Mouse (Mus musculus): ENCODE data around the gene Cdkn1a. TPM values are rescaled to one million over a fixed set of nuclear protein-coding genes. Genes with fewer than 3 reads are reported as not detected.
A peak's percentile ranks its signal among the peaks of the same experiment; 100 is the strongest.
"Not testable (repeated sequence)": the region's sequence is repeated elsewhere in the genome, so short reads cannot be mapped to it uniquely, and the experiment has no call there.

Cdkn1a gene
- 0.84 and 2.5 TPM in 2 replicates for total RNA-seq (2015; ENCODE audit: low replicate concordance)
- total RNA-seq (2017; ENCODE audit: low replicate concordance): 2.3 TPM in 1 of 2 replicates, not detected in the other

GRCm38 (mm10) chr17:29090776-29091175 lies at the start of gene Cdkn1a:
Gene Cdkn1a (plus strand): TSS chr17:29090976.
- ATAC-seq (replicated peaks; ENCODE audit: low FRiP score, poor library complexity, severe bottlenecking): no peak

- ATAC-seq (replicated peaks; ENCODE audit: low FRiP score, poor library complexity, severe bottlenecking): not testable (repeated sequence)
These were observed 49.1 kb upstream of the Cdkn1a start for GRCm38 (mm10) chr17:29041632-29042031.

GRCm38 (mm10) chr17:29042569-29042968 lies 48.2 kb upstream of the Cdkn1a start:
- no peak for ATAC-seq (replicated peaks; ENCODE audit: low FRiP score, poor library complexity, severe bottlenecking)

- no peak for ATAC-seq (replicated peaks; ENCODE audit: low FRiP score, poor library complexity, severe bottlenecking)
These were observed 47.2 kb upstream of the Cdkn1a start for GRCm38 (mm10) chr17:29043583-29043982.

- ATAC-seq (replicated peaks; ENCODE audit: low FRiP score, poor library complexity, severe bottlenecking): no peak
These were observed 46.4 kb upstream of the Cdkn1a start for GRCm38 (mm10) chr17:29044146-29044924.

- ATAC-seq (replicated peaks; ENCODE audit: low FRiP score, poor library complexity, severe bottlenecking): no peak
These were observed 45.9 kb upstream of the Cdkn1a start for GRCm38 (mm10) chr17:29044925-29045319.

- peak; percentile 69 for ATAC-seq (replicated peaks; ENCODE audit: low FRiP score, poor library complexity, severe bottlenecking)
These were observed 44.8 kb upstream of the Cdkn1a start for GRCm38 (mm10) chr17:29045741-29046530.

GRCm38 (mm10) chr17:29046863-29047262 lies 43.9 kb upstream of the Cdkn1a start:
- no peak for ATAC-seq (replicated peaks; ENCODE audit: low FRiP score, poor library complexity, severe bottlenecking)

- no peak for ATAC-seq (replicated peaks; ENCODE audit: low FRiP score, poor library complexity, severe bottlenecking)
These were observed 42.9 kb upstream of the Cdkn1a start for GRCm38 (mm10) chr17:29047697-29048514.

- ATAC-seq (replicated peaks; ENCODE audit: low FRiP score, poor library complexity, severe bottlenecking): peak; percentile 69
These were observed 41.8 kb upstream of the Cdkn1a start for GRCm38 (mm10) chr17:29048748-29049507.

GRCm38 (mm10) chr17:29049508-29049889 lies 41.3 kb upstream of the Cdkn1a start:
- ATAC-seq (replicated peaks; ENCODE audit: low FRiP score, poor library complexity, severe bottlenecking): no peak

GRCm38 (mm10) chr17:29049923-29050322 lies 40.9 kb upstream of the Cdkn1a start:
- no peak for ATAC-seq (replicated peaks; ENCODE audit: low FRiP score, poor library complexity, severe bottlenecking)

- ATAC-seq (replicated peaks; ENCODE audit: low FRiP score, poor library complexity, severe bottlenecking): no peak
These were observed 40.0 kb upstream of the Cdkn1a start for GRCm38 (mm10) chr17:29050791-29051190.

GRCm38 (mm10) chr17:29053067-29053466 lies 37.7 kb upstream of the Cdkn1a start:
- no peak for ATAC-seq (replicated peaks; ENCODE audit: low FRiP score, poor library complexity, severe bottlenecking)

- ATAC-seq (replicated peaks; ENCODE audit: low FRiP score, poor library complexity, severe bottlenecking): no peak
These were observed 36.9 kb upstream of the Cdkn1a start for GRCm38 (mm10) chr17:29053841-29054240.

- ATAC-seq (replicated peaks; ENCODE audit: low FRiP score, poor library complexity, severe bottlenecking): no peak
These were observed 36.3 kb upstream of the Cdkn1a start for GRCm38 (mm10) chr17:29054429-29054828.

- ATAC-seq (replicated peaks; ENCODE audit: low FRiP score, poor library complexity, severe bottlenecking): no peak
These were observed 35.2 kb upstream of the Cdkn1a start for GRCm38 (mm10) chr17:29055586-29055985.

GRCm38 (mm10) chr17:29056207-29056606 lies 34.6 kb upstream of the Cdkn1a start:
- ATAC-seq (replicated peaks; ENCODE audit: low FRiP score, poor library complexity, severe bottlenecking): no peak

GRCm38 (mm10) chr17:29056699-29057151 lies 34.1 kb upstream of the Cdkn1a start:
- ATAC-seq (replicated peaks; ENCODE audit: low FRiP score, poor library complexity, severe bottlenecking): no peak
